Mouse (Mus musculus) liver (tissue): ENCODE data around the gene Ciita.

Experiments used
- DNase-seq: peaks from one replicate; pipeline ENCODE4 v3.0.0-alpha.2; 2020; ENCODE audit warnings: mixed read lengths

Ciita gene

DNA sequence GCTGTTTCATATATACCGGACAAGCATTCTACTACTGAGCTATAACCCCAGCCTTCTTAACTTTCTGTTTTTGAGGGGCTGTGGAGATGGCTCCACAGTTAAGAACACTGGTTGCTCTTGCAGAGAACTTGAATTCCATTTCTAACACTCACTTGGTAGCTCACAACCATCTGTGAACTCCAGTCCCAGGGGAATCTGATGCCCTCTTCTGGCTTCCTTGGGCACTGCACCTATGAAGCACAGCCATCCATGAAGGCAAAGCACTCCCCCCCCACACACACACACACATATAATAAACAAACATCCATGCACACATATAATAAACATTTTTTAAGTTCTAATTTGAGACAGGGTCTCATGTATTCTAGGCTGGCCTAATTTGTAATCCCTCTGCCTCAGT is 43.0 kb downstream of the Ciita start:
- DNase-seq, result peak; percentile 59

DNA sequence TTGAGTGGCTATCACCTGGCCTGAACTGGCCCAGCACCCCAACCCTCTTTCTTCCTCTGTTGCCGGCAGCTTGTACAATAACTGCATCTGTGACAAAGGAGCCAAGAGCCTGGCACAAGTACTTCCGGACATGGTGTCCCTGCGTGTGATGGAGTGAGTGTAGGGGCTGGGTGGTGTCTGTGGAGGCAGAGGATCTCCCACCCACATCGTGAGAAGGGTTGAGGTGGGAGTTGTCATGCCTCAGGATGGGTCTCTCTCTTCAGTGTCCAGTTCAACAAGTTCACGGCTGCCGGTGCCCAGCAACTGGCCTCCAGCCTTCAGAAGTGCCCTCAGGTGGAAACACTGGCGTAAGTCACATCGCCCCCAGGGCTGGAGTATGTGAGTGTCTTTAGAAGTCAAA is 43.8 kb downstream of the Ciita start:
- no peak for DNase-seq

DNA sequence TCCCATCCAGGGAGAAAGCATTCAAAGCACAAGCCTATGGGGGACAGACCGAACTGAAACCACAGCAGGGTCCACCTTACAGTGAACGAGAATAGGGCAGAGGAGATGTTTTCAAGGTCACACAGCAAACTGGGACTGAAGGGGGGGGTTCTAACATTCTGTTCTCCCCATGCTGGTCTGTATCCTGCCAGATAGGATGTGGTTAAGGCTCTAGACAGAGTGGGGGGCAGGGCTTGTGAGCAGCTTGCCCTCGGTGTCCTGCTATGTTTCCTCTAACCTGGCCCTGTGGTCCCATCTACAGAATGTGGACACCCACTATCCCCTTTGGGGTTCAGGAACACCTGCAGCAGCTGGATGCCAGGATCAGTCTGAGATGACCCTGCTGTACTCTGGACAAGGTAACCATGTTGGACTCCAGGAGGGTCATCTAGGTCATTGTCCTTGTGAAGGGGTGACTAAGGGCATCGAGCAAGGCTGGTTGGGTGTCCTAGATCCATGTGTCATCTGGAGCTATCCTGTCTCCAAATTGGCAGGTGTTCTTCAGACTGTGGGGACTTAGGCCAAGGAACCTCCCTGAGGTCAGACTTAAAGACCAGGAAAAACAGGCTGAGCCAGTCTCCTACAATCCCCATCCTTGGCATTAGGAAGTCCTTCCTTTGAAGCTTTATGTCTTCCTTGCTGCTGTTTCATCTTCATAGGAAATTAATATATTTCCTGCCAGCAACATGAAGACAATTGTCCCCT is 45.2 kb downstream of the Ciita start:
- no peak for DNase-seq

DNA sequence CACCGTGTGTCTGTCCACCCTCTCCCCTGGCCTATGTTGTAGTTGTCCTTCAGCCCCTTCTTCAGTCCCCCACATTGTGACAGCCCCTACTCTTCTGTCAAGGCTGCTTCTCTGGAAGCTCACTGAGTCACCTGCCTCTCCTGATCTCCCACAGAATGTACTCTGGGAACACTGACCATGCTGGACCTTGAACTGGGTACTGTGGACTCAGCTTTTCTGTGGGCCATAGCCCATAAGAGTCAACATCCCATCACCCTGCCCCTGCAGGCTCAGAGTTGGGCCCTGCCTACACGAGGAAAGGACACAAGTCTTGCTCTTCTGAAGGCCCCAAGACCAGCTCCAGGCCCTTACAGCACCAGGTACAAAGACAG is 45.7 kb downstream of the Ciita start:
- no peak for DNase-seq

DNA sequence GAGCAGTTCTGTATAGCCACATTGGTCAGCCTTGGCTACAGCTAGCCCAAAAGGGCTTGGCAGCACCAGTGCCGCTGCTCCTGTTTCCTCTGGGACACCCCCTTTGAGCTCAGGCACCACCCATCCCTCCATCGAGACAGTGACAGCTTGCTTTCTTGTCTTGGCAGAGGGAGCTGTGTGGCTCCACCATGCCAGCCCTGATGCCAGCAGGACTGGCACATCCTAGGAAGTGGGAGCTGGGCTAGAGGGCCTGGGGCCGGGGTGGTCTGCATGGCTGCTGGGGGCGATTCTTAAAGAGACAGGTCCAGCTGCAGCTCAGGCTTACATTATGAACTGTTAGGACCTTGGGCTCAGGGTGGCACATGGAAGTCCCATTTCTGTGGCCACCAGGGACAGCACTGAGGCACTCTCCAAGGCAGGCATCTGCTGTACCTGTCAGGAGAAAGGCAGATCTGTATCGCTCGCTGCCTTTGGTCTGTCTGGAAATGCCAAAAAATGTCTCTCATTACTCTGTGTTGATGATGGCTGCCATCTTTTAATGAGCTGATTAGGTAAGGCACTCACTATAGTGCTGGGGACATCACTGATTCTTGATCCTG is 47.3 kb downstream of the Ciita start:
- no peak for DNase-seq

DNA sequence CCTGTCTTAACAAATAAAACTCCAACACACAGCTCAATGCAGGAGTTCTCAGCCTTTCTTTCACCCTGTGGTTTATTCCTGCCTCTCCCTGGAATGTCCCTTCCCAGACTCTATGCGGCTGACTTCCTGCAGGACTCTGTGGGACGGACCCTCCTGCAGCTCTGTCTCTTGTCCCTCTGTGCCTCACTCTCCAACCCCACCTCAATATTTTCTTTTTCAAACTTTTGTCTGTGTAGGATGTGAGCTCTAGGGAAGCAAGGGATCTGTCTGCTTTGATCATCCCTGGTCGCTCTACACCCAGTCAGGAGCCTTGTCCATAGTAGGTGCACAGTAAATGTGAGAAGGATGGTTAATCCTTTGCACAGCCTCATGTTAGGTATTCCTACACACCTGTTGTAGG is 48.5 kb downstream of the Ciita start:
- no peak for DNase-seq

DNA sequence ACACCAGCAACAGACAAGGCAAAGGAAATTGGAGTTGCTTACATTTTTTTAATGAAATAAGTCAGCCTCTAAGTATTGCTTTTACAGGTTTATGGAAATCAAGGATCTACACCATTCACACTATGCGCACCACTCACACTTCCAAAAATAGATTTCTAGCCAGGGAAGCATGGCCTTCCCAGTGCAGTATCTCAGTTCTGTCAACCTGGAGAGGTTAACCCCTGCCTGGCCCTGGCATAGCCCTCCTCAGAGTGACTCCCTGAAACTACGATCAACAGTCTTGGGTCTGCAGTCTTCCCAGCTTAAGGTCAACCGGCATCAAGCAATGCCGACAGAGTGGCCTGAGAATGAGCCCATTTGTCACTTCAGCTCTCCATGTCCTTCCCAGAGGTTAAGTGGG is 50.3 kb downstream of the Ciita start:
- no peak for DNase-seq

DNA sequence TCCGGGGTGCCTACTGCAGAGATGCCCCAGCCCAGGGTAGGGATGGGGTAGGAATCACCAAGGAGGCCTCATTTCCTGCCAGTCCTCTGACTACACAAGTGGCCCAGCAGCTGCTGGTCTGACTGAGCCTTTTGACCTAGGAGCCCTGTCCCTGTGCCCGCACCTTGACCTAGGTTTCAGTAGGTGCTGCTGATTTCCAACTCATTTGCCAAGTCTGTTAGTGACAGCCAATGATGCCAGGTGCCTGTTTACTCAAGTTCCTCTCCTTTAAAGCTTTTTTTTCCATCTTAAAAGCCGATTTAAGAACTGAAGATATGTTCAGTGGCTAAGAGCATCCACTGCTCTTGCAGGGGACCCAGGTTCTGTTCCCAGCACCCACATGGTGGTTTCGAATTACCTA is 53.9 kb downstream of the Ciita start:
- DNase-seq, result no peak

DNA sequence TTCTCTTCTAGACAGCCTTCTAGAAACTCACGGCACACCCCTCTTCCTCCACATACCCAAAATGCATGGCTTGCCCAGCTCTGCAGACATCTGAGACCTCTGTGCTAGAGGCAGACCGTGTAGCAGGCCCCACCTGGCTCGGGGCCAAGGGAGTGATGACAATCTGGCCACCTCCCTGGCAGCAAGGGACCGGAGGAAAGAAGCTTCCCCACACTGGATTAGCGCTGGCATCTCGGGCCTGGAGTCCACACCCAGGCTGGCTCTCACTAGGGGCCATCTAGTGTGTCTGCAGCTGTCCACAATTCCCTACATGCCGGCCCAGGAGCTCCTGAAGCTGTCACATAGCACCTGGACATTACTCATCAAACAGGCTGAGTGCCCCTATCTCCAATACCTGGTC is 54.7 kb downstream of the Ciita start:
- DNase-seq, result no peak

DNA sequence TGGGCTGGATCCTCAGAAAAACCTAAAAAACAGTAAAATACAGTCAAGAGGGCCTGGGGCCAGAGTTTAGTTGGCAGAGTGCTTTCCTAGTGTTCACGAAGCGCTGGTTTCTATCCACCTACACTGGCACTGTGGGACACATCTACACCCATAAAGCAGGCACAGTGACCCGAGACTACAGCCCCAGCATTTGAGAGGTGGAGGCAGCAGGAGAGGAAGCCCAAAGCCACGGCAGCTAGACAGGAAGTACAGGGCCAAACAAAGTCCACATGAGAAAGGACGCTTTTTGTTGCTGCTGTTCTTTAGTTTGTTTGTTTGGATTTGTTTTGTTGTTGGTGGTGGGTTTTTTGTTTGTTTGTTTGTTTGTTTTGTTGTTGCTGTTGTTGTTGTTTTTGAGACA is 56.5 kb downstream of the Ciita start:
- DNase-seq, result no peak

DNA sequence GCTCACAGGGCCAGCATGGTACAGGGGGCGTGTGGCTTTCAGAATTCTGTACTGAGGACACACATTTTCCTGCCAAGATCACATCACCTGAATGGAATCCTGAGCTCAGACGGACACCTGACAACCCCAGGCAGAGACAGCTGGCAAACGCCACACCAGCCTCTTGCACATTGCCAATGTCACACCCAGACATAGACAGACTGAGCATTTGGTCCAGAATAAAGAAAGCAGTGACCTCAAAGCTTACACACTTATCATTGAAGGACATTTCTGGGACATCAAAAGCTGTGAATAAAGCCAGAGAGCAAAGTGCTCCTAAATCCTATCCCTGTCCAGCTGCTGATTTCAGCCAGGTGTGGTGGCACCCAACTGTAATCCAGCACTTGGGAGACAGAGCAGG is 57.1 kb downstream of the Ciita start:
- no peak for DNase-seq

DNA sequence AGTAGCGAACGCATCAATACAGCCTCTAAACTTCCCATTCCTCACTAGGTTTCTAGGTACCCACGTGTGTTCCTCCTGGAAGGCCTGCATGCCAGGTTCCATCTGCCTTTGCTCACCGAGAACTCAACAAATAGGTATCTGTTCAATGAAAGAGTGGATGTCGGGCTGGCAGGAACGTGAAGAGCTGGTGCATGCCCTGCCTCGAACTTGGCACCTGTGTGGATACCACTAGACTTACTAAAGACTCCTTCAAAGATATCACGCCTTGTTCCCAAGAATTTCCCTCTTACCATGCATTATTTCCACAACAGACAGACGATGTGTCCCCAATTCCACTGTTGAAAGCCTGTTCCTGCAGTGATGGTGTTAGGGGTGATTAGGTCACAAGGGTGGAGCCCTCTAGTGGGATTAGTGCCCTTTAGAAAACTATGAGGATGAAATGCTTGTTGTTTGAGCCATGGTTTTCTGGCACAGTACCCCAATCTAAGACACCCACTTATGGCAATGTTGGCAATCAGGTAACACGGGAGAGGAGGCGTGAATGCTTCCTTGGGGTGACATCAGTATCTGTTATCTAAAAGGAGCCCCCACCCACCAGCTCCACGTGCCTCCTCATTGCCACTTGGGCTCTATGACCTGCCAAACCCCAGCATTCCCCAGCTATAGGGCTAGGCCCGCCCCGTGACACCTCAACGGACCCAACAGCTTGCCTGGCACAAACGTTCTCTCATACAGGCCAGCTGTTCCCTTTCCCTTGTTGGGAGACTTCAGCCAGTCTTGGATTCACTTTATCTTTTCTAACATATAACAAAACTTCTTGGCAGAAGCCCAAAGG is 61.1 kb downstream of the Ciita start:
- DNase-seq, result no peak

DNA sequence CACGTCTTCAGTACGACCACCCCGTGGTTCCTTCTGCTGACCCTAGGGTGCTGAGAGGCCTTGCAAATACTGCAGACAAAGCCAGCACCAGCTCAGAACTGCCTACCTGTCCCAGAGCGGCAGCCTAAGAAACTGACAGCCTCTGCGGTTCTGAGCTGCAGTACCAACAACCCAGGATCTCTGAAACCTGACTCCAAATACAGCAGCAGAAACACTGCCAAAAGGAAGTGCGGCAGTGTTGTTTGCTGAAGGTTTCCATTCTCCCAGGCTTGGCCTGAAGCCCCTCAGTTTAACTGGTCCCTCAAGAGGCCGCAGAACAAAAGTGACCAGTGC is 61.7 kb downstream of the Ciita start:
- DNase-seq, result no peak

DNA sequence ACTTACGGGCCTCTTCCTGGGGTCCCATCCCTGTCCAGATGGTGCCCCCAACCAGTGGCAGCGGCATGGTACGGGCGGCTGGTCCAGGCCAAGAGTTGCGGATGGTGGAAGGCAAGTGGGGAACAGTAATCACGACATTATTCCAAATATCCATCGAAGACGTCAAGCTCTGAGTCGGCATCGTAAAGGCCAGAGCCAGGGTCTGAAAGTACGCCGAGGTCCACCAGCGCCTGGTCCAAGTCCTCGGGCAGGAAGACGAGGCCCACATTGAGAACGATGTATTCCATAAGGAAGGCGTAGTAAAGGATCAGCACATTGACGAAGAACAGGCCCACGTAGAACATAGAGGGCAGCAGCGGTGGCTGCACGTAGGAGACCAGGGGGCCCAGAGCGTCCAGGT is 62.4 kb downstream of the Ciita start:
- DNase-seq, result no peak

DNA sequence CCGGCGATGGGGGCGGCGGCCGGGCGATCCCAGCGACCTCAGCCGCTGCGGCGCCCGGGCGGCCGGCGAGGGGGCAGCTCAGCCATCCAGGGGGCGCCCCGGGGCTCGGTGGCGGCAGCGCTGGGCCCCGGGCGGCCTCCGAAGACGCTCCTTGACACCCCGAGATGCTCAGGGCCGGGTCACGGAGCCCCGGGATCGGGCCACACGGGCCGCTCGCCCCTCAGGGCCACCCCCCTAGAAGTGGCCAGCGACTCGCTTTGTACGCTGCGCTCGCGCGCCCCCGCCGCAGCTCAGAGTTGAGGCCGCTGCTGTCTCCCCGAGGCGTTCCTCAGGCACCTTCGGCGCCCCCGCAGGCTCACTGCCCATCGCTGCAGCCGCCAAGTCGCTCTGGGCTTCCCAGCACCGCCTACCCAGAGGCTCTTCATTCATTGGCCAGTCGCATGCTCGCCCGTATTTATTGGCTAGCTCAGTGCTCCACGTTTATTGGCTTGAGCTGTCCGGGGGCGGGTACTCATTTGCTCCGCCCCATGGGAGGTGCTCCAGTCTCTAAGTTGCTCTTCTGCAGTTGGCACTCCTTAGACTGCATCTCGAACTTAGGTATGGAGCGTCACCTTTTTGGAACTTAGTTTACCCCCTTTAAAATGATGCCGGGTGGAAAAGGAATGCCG is 63.0 kb downstream of the Ciita start, which contains the start of gene Dexi:
Dexi (minus strand) TSS at position 357 of the 668 bp plus-strand sequence.
- DNase-seq, result peak; percentile 96

DNA sequence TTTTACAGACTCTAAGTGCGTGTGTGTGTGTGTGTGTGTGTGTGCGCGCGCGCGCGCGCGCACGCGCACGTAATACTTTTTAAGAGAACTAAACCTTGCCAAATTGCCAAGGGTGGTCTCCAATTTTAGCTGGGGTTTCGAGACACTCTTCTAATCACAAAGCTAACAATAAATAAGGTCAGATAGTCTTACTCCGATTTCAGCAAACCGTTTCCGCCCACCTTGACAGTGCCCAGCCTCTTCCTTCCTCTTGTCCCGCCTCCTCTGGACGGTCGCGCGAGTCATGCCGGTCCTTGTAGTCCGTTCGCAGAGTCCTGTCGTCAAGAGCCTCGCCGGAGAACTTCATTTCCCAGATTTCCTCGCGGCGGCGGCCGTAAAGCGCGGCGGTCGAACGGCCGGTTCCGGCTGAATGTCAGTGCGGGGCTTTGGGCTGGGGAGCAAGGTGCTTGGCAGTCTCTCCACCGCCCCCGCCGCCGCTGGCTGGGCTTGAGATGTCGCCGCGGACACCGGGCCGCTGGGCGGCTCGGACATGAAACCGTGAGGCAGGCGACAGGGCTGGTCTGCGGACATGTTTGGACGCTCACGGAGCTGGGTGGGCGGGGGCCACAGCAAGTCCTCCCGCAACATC is 65.2 kb downstream of the Ciita start, which contains the start of gene Clec16a:
Clec16a (plus strand) TSS at position 345 of the 628 bp plus-strand sequence.
- peak; percentile 95 for DNase-seq

DNA sequence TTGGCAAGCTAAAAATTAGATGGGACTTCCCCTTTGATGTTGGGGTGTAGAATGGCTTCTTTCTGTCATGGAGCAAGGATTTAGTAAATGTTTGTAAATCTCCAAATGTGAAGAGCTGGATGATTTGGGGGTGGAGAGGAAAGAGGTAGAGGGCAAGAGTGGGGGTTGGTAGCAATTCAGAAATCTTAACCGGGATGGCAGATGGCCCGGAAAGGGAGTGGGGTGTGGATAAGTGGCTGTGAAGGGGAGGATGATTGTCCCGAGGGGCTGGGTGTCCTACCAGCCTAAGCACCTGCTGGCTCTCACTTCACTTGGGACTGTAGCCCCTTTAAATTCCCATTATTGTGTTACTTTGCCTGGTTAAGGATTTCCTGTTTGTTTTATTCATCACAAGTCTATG is 67.0 kb downstream of the Ciita start:
- DNase-seq, result no peak

DNA sequence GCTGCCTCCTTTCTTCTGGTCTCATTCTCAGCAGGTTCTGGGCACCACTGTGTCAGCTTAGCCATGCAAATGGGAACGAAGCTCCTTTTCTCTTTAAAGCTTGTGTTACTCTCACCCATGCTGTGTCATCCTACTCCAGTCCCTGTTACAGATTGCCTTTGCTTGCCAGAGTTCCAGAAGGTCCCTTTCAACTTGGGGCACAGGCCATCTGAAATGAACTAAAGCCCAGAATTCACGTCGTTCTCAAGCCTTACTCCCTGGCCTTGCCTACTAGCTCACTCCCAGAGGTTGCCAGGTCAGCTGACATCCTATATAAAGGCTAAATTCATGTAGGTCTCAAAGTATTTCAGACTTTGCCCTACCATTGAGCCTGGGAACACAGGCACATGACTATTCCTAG is 69.1 kb downstream of the Ciita start:
- no peak for DNase-seq

DNA sequence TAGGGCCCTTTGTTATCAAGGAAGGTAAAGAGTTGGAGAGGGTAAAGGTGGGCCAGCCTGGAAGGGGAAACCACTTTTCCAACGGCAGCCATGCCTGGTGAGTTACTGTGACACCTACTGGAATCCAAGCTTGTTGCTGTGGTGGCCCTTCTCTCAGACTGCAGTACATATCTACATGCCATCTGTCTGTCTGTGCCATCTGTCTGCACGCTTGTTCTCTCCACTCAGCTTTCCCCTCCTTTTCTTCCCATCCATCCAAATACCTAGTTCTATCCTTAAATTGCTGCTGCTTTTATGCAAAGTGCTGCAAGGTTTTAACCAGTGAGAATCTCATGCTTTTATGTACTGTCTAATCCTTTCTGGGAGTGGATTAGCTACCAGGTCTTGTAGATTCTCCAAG is 69.7 kb downstream of the Ciita start:
- DNase-seq, result no peak

DNA sequence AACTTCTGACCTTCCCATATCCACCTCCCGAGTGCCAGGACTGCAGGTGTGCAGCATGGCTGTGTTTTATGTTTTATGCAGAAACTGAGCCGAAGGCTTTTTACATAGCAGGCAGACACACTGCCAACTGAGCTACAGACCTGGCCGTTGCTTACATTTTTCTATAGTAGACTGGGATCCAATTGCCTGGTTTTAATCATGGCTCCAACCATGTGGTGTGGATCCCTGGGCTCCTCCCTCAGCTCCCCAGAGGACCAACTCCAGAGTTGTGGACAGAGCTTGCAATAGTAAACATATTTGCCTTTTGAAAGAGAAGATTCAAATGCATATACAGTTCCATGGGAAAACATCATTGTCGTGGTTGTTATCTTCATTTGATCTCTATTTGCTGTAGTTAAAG is 71.7 kb downstream of the Ciita start:
- DNase-seq, result no peak

DNA sequence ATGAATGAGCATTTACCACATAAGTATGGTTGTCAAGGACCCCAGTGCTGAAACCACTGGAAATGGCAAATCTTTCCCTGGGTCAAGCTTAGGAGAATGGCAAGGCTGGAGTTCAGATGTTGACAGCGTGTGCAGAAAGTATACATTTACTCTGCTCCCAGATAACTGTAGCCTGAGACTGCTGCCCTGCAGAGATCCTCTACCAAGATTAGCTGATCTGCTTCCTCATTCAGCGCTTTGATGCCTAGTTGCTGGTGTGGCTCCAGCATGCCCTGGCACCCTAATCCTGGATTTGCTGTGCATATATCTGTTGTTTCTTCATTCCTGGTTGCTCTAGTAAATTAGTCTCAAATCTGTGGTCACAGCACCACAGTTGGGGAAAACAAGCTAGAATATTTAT is 74.0 kb downstream of the Ciita start:
- DNase-seq, result no peak

DNA sequence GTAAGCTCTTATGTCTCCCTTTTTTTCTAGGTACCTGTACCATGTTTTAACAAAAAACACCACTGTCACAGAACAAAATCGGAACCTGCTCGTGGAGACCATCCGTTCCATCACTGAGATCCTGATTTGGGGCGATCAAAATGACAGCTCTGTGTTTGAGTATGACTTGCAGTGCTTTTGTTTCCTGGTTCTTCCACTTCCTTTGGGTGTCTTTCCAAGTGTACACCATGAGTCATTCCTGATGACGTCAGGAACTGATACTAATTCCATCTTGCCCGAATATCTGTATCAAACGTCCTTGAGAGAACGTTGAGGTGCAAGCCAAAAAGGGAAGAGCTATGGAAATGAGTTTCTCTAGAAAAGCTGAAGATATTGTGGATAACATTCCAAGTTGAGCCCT is 80.1 kb downstream of the Ciita start:
- DNase-seq, result no peak

DNA sequence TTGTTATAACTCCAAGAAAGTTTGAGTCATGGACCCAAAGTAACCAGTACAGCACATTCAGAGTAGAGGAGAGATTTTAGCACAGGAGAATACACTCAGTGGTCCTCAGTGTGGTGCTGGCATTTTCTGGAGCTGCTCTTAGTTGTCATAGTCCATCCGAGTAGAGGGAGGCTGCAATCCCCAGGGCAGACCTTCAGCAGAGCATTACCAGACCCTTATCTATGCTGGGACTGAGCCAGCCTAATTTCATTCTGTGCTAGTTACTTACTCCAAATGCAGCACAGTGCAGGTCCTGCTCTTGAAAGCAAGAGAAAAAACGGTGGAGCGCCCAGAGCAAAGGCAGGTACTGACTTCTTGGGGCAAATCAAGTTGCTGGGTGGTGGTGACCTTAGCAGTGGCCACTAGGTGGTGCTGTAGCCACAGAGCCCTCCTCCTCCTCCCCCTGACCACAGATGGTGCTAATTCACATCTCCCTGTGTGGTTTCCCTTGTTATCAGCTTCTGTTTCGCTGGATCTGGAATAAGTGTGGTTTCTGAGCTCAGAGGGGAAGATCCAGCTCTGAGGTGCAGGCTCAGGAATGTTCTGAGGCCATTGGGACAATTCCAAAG is 85.5 kb downstream of the Ciita start:
- DNase-seq, result peak; percentile 62
